Mouse (Mus musculus) CH12.LX (cell line): ENCODE measurements around the gene Rcc1l.

Experiments used
- CHD2 ChIP-seq: IDR thresholded peaks from 2 replicates; pipeline ENCODE4 v1.6.1; 2011; ENCODE audit warnings: low read length, improper control_type of control experiment
- CTCF ChIP-seq, 2 experiments: IDR thresholded peaks in 1 of 2; conservative IDR thresholded peaks in 1 of 2; 2 replicates each; pipeline ENCODE4 v1.5.1; 2011 to 2012; ENCODE audit warnings: low read depth in 2 of 2, low read length in 2 of 2, improper control_type of control experiment in 1 of 2, inconsistent platforms in 1 of 2, mild to moderate bottlenecking in 1 of 2, moderate library complexity in 1 of 2
- MXI1 ChIP-seq: IDR thresholded peaks from 2 replicates; pipeline ENCODE4 v1.6.1; 2011; ENCODE audit warnings: mild to moderate bottlenecking, low read depth, low read length, improper control_type of control experiment
- POLR2A ChIP-seq: IDR thresholded peaks from 2 replicates; pipeline ENCODE4 v1.6.1; 2011; ENCODE audit warnings: low read depth, mild to moderate bottlenecking, improper control_type of control experiment, low read length
- USF1 ChIP-seq: IDR thresholded peaks from 2 replicates; pipeline ENCODE4 v1.6.1; 2014; ENCODE audit warnings: low read depth, mild to moderate bottlenecking, inconsistent platforms, low read length, improper control_type of control experiment

GRCm38 (mm10) chr5:134123846-134124245, 52.7 kb downstream of the Rcc1l start:
- TF ChIP-seq USF1 (no peak), CTCF (conservative IDR thresholded peaks at IDR 0.05 in 1 of 2, IDR thresholded peaks at IDR 0.05 in 1 of 2; ENCODE audit: low read depth in 2 of 2, low read length in 2 of 2) (no peak), MXI1 (no peak), POLR2A (no peak), CHD2 (no peak)
